Mouse (Mus musculus): Measurements from ENCODE around the gene Gypa. TPM values are rescaled to one million over a fixed set of nuclear protein-coding genes. Genes with fewer than 3 reads are reported as not detected.

Gene Gypa
- polyA plus RNA-seq, 1 experiment: not detected

DNA sequence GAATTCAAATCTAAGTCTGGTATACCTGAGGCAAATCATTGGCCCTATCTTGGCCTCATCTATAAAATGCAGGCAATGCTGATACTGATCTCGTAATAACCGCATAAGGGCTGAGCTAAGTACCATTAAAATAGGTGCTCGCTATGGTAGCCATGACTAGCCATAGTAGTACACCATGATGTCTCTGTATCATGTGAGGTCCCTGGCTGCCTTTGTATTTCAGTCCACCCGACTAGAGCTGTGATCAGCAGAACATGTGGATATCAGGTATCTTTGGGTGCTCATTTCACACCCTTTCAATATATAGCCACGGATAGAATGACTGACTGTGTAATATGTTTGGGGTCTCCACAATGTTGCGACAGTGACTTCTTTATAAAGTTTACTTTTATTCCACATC lies 1.9 kb downstream of the Gypa start:
- Histone ChIP-seq H3K4me1 (ENCODE audit: control insufficient read depth, insufficient read depth, insufficient read length, low read length) (no peaks in the 10 kb centered on the region), H3K4me3 (ENCODE audit: insufficient read depth, low read depth, low read length) (no peak overlapping the region), H3K27ac (replicated peaks; ENCODE audit: low read depth, low read length) (no peak overlapping the region)

- Histone ChIP-seq H3K4me3 (ENCODE audit: insufficient read depth, low read depth, low read length) (no peak overlapping the region), H3K4me1 (ENCODE audit: control insufficient read depth, insufficient read depth, insufficient read length, low read length) (no peaks in the 10 kb centered on the region), H3K27ac (replicated peaks; ENCODE audit: low read depth, low read length) (no peak overlapping the region)
Measured at GRCm38 (mm10) chr8:80497323-80497722, 3.7 kb downstream of the Gypa start.

- Histone ChIP-seq H3K4me1 (ENCODE audit: control insufficient read depth, insufficient read depth, insufficient read length, low read length) (no peaks in the 10 kb centered on the region), H3K27ac (replicated peaks; ENCODE audit: low read depth, low read length) (no peak overlapping the region), H3K4me3 (ENCODE audit: insufficient read depth, low read depth, low read length) (no peak overlapping the region)
Measured at GRCm38 (mm10) chr8:80500244-80500643, 6.7 kb downstream of the Gypa start.

DNA sequence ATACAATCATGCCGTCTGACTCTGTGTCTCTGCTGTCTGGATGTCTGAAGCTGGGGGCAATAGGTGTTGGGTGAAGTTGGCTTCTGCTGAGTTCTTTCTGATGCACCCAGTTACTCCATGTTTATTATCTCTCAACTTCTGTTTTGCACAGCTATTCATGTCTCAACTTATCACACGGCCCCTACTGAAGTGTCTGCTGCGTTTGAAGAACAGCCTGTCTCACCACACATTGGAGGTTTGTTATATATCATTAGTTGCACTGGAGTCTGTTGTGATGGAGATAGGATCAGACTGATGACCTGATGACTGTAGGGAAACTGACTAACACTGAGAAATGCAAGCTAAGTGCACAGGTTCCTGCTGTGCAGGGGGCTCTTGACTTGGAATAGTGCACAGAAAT lies 7.2 kb downstream of the Gypa start:
- no peaks in the 10 kb centered on the region for H3K4me1 ChIP-seq (ENCODE audit: control insufficient read depth, insufficient read depth, insufficient read length, low read length)
- H3K27ac ChIP-seq (replicated peaks; ENCODE audit: low read depth, low read length): no peak overlapping the region

GRCm38 (mm10) chr8:80501283-80501682 lies 7.7 kb downstream of the Gypa start:
- no peaks in the 10 kb centered on the region for H3K4me1 ChIP-seq (ENCODE audit: control insufficient read depth, insufficient read depth, insufficient read length, low read length)
- no peak overlapping the region for H3K27ac ChIP-seq (replicated peaks; ENCODE audit: low read depth, low read length)
- H3K4me3 ChIP-seq (ENCODE audit: insufficient read depth, low read depth, low read length): no peak overlapping the region

More for the DNA sequence above, 7.2 kb downstream of the Gypa start:
- H3K4me3 ChIP-seq (ENCODE audit: insufficient read depth, low read depth, low read length): no peak overlapping the region

DNA sequence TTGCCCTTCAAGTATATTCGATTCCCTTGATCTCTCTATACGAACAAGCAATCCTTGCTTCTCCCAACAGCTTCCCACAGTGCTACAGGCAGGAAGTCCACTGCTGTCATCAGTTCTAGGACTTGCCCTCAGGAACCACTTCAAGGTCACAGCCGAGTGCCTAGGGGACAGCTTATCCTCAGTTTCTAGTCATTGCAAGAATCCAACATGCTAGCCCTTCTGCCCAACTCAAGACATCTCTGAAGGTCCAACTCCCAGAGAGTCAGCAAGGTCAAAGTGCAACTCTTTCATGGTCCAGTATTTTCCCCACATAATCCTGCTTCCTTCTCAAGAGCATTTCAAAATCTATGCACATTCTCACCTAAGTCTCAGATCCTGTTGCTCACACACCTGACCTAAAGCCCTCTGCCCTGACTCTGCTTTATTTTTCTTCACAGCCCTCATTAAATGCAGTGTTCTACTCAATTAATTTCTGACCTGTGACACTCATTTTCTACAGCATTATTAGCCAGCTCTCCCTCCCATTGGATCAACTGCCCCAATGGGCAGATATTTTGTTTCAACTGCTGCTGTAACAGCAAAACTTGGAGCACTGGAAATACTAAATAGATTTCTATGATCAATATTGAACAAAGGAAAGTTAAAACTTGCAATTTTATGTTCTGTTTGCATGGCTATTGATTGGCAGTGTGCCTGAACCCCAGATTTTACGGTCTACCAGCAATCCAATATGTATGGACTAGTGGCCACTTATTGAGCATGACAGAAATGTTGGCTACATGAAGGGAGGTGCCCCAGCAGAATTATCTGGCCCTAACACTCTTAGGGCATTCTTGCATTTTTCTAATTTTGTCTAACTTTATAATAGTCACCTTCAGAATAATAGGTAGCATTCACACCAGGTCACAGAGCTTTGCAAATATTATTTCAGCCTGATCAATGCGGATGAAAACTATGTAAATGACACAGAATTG lies 33.1 kb downstream of the Gypa start:
- Histone ChIP-seq H3K4me1 (ENCODE audit: control insufficient read depth, insufficient read depth, insufficient read length, low read length) (no peaks in the 10 kb centered on the region), H3K27ac (replicated peaks; ENCODE audit: low read depth, low read length) (no peak overlapping the region), H3K4me3 (ENCODE audit: insufficient read depth, low read depth, low read length) (no peak overlapping the region)

GRCm38 (mm10) chr8:80541836-80542235 lies 48.3 kb downstream of the Gypa start:
- Histone ChIP-seq H3K27ac (replicated peaks; ENCODE audit: low read depth, low read length) (no peak overlapping the region), H3K4me3 (ENCODE audit: insufficient read depth, low read depth, low read length) (no peak overlapping the region), H3K4me1 (ENCODE audit: control insufficient read depth, insufficient read depth, insufficient read length, low read length) (no peaks in the 10 kb centered on the region)

DNA sequence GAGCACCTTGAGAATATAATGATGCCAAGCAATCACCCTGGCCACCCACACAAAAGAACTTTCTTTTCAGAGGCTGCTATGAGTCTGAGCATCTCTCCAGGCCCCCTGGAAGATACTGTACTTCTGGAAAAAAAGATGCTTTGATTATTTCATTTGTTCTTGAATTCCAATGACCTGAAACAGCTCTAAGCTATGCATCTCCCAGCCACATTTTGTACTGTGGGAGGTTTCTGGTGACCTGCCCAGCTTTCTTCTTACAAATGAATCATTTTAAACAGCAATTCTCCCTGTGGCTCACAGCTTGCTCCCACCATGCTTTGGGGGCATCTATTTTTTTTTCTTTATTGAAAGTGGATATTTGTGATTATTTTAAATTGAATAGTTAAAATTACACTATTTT lies 56.9 kb downstream of the Gypa start:
- H3K4me1 ChIP-seq (ENCODE audit: control insufficient read depth, insufficient read depth, insufficient read length, low read length): no peaks in the 10 kb centered on the region
- H3K4me3 ChIP-seq (ENCODE audit: insufficient read depth, low read depth, low read length): no peak overlapping the region
- no peak overlapping the region for H3K27ac ChIP-seq (replicated peaks; ENCODE audit: low read depth, low read length)

- no peak overlapping the region for H3K27ac ChIP-seq (replicated peaks; ENCODE audit: low read depth, low read length)
- no peak overlapping the region for H3K4me3 ChIP-seq (ENCODE audit: insufficient read depth, low read depth, low read length)
- H3K4me1 ChIP-seq (ENCODE audit: control insufficient read depth, insufficient read depth, insufficient read length, low read length): no peaks in the 10 kb centered on the region
Measured at GRCm38 (mm10) chr8:80551303-80551702, 57.7 kb downstream of the Gypa start.

DNA sequence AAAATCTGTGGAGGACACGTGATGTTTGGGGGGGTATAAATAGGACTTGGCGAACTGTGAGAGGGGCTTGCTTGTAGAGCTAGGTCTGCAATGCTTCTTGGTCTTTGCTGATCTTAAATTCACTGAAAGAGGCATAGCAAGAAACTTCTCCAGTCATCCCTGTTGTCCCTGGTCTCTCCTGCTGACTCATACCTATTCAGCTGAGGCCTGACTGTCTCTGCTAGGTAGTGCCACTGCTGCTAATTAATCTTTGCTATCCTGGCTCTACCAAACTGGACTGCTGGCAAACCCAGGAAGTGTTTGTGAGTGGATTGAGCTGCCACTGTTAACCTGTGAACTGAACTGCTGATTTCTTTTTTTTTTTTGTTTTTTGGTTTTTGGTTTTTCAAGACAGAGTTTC lies 61.4 kb downstream of the Gypa start:
- Histone ChIP-seq H3K27ac (replicated peaks; ENCODE audit: low read depth, low read length) (no peak overlapping the region), H3K4me1 (ENCODE audit: control insufficient read depth, insufficient read depth, insufficient read length, low read length) (no peaks in the 10 kb centered on the region), H3K4me3 (ENCODE audit: insufficient read depth, low read depth, low read length) (no peak overlapping the region)

Other genes starting within 250 kb of the Gypa start
- not detected in 2 replicates for gene Frem3, start 117.3 kb downstream of the Gypa start, polyA plus RNA-seq (2012; ENCODE audit: insufficient read depth, insufficient read length, missing spikeins)
- 19.9 and 24.5 TPM in 2 replicates for gene Smarca5, start 245.7 kb downstream of the Gypa start, polyA plus RNA-seq (2012; ENCODE audit: insufficient read depth, insufficient read length, missing spikeins)

All from brown adipose tissue, adult 24 weeks (tissue).